Mouse (Mus musculus) bone marrow, adult 2 months (tissue): ENCODE results near the gene Nrde2.

Source experiments
- CTCF ChIP-seq: fragments of 200-500 bp; IDR thresholded peaks from 2 replicates; pipeline ENCODE4 v1.5.1; 2011; ENCODE audit warnings: low read length, control low read depth; ENCODE audit not compliant: control insufficient read depth, insufficient read depth
- POLR2A ChIP-seq: fragments of 200-500 bp; IDR thresholded peaks from 2 replicates; pipeline ENCODE4 v1.6.1; 2011; ENCODE audit warnings: low read depth, mild to moderate bottlenecking, control low read depth, low read length, borderline replicate concordance; ENCODE audit not compliant: control insufficient read depth

DNA sequence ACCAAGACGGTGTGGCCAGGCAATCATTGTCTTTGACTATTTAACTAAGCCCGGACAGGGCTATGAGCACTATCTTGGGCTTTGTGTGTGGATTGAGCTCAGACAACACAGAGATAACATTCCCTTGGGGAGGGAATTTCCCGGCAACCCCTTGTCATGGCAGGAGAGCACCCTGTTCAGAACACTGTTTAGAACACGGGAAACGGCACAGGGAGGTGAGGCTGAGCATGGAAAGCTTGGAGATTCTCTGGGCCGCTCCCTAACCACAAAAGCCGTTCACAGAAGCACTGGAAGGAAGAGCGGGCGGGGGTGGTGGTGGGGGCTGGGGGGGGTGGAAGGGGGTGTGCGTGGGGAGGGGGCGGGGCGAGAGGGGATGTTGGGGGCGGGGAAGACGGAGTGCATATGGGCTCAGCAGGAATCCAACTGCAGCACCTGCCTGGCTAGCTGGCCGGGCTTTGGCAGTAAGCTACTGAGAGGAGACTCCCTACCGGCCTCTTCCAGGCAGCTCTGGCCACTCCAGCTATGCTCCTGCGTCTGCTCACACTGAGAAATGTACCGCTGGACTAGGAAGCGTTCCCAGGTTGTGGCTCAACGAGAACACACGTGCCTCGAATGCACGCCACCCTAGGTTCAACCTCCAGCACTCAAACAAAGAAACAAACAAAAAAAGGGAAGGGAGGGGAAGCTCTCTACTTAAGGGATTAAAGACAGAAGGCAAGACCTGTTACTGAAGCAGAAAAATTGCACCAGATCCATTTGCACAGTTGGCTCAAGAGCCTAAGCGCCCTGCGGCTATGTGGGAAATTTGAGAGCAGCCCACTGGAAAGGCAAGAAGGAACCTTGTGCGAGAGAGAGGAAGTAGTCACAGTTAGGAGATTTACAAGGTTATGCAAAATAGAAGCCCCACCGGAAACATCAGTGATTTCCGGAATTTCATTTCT is 8.7 kb upstream of the Nrde2 start:
- TF ChIP-seq CTCF (no peak), POLR2A (no peak)
